Mouse (Mus musculus): ENCODE data around the gene Olfr1032.

- TF ChIP-seq CTCF (IDR thresholded peaks at IDR 0.05; ENCODE audit: low read depth, low read length), result no peak
- TF ChIP-seq GATA1 (IDR thresholded peaks at IDR 0.05; ENCODE audit: borderline replicate concordance, low read length), result no peak
- no peak for TF ChIP-seq TAL1 (conservative IDR thresholded peaks at IDR 0.05; ENCODE audit: low read depth, low read length)
- no peak for TF ChIP-seq GATA2 (IDR thresholded peaks at IDR 0.05; ENCODE audit: borderline replicate concordance, low read depth, low read length)
Measured at GRCm38 (mm10) chr2:85973595-85973994, 31.7 kb upstream of the Olfr1032 start, which contains the start of gene Olfr1029.

Measured in G1E (cell line).